10 mouse cellular contexts compared by ENCODE assay signal in genomic region chrX:42399343-42399742, GRCm38 (mm10).
DNase-seq lines count a peak whose midpoint lies in the region; ATAC-seq and TF ChIP-seq lines count a peak whose summit lies in the region.
"Had no signal": no experiment of that assay in that cellular context is flagged by ENCODE, and none has a peak within 500 bp of the region (broad histone marks: within the 10 kb centered on the region; RNA-seq: fewer than 3 reads in every experiment).

No protein-coding gene starts in this region.

- H3K27ac ChIP-seq in heart, adult 2 months = no peak overlapping the region
- no peak overlapping the region for H3K27ac ChIP-seq in heart, embryonic 12.5 days (ENCODE audit: poor library complexity, severe bottlenecking)
- H3K27ac ChIP-seq in lung, embryonic 16.5 days (ENCODE audit: low read length) = peak overlapping the region; percentile 75
- peak overlapping the region; percentile 54; the same call in 1 of the 2 replicates for H3K27ac ChIP-seq in limb, embryonic 15.5 days
- H3K27ac ChIP-seq in midbrain, postnatal 0 days (ENCODE audit: low read depth, low read length) = no peak overlapping the region
- H3K27ac ChIP-seq: liver, embryonic 14.5 days had no signal

- DNase-seq in heart, adult 2 months = no peak
- DNase-seq in lung, postnatal 4 days = no peak
- DNase-seq in thymus, postnatal 14 days = peak; percentile 77
- no peak for DNase-seq in adrenal gland, postnatal 25 days
- DNase-seq in midbrain, postnatal 0 days (ENCODE audit: low spot score) = no peak
- DNase-seq: forebrain, postnatal 0 days had no signal

- no peaks in the 10 kb centered on the region for H3K9me3 ChIP-seq in heart, embryonic 12.5 days (replicated peaks)
- H3K9me3 ChIP-seq in lung, embryonic 16.5 days (ENCODE audit: control insufficient read depth, low read length) = no peaks in the 10 kb centered on the region
- no peaks in the 10 kb centered on the region for H3K9me3 ChIP-seq in limb, embryonic 15.5 days
- H3K9me3 ChIP-seq in midbrain, postnatal 0 days (ENCODE audit: low read length) = no peaks in the 10 kb centered on the region

- no peaks in the 10 kb centered on the region for H3K4me1 ChIP-seq in heart, adult 2 months (ENCODE audit: control insufficient read depth, insufficient read depth, low read length)
- H3K4me1 ChIP-seq in heart, embryonic 12.5 days (replicated peaks) = no peaks in the 10 kb centered on the region
- H3K4me1 ChIP-seq in lung, embryonic 16.5 days (replicated peaks; ENCODE audit: control insufficient read depth, insufficient read depth, low read length) = no peaks in the 10 kb centered on the region
- H3K4me1 ChIP-seq in limb, embryonic 15.5 days = no peaks in the 10 kb centered on the region
- no peaks in the 10 kb centered on the region for H3K4me1 ChIP-seq in midbrain, postnatal 0 days (ENCODE audit: insufficient read depth, low read length)

- no peak for TF ChIP-seq POLR2A in heart, adult 2 months (IDR thresholded peaks at IDR 0.05; ENCODE audit: insufficient read depth, low read depth, low read length)

- H3K4me2 ChIP-seq in heart, embryonic 12.5 days = no peak overlapping the region
- H3K4me2 ChIP-seq in lung, embryonic 16.5 days (ENCODE audit: low read depth, low read length) = no peak overlapping the region
- no peak overlapping the region for H3K4me2 ChIP-seq in limb, embryonic 15.5 days
- H3K4me2 ChIP-seq in midbrain, postnatal 0 days (ENCODE audit: low read depth, low read length, poor library complexity, severe bottlenecking) = no peak overlapping the region

- no peak for TF ChIP-seq EP300 in heart, adult 2 months (IDR thresholded peaks at IDR 0.05; ENCODE audit: insufficient read depth, low read depth, low read length)

- ATAC-seq in heart, embryonic 12.5 days (ENCODE audit: insufficient number of reproducible peaks, low FRiP score) = no peak
- peak; percentile 63 for ATAC-seq in lung, embryonic 16.5 days (ENCODE audit: low read depth)
- ATAC-seq in limb, embryonic 15.5 days (ENCODE audit: insufficient number of reproducible peaks, low FRiP score, low TSS enrichment, low read depth) = peak; percentile 44; the same call in 1 of the 2 replicates
- no peak for ATAC-seq in midbrain, postnatal 0 days (ENCODE audit: low FRiP score)
- ATAC-seq: forebrain, postnatal 0 days had no signal

- no peaks in the 10 kb centered on the region for H3K36me3 ChIP-seq in heart, adult 2 months (ENCODE audit: control insufficient read depth, insufficient read depth, low read length)
- no peaks in the 10 kb centered on the region for H3K36me3 ChIP-seq in heart, embryonic 12.5 days
- no peaks in the 10 kb centered on the region for H3K36me3 ChIP-seq in lung, embryonic 16.5 days (ENCODE audit: control insufficient read depth, insufficient read depth, low read length)
- H3K36me3 ChIP-seq in limb, embryonic 15.5 days = no peaks in the 10 kb centered on the region
- no peaks in the 10 kb centered on the region for H3K36me3 ChIP-seq in midbrain, postnatal 0 days (ENCODE audit: insufficient read depth, low read length)

- 0 out of 2 replicates have a peak, but pooled peaks have one; percentile 12 for TF ChIP-seq CTCF in heart, adult 2 months (IDR thresholded peaks at IDR 0.05)
- TF ChIP-seq CTCF in midbrain, postnatal 0 days (IDR thresholded peaks at IDR 0.05) = no peak

- intact Hi-C loops in heart, adult 2 months (cut with DNase I) = no loop called here

- no peak overlapping the region for H3K4me3 ChIP-seq in heart, adult 2 months
- no peak overlapping the region for H3K4me3 ChIP-seq in heart, embryonic 12.5 days
- no peak overlapping the region for H3K4me3 ChIP-seq in lung, embryonic 16.5 days (ENCODE audit: low read length)
- no peak overlapping the region for H3K4me3 ChIP-seq in limb, embryonic 15.5 days
- no peak overlapping the region for H3K4me3 ChIP-seq in midbrain, postnatal 0 days (ENCODE audit: low read depth, low read length)

- H3K79me2 ChIP-seq in heart, adult 2 months (replicated peaks; ENCODE audit: control insufficient read depth, insufficient read depth, low read length) = no peaks in the 10 kb centered on the region

- no peaks in the 10 kb centered on the region for H3K27me3 ChIP-seq in heart, adult 2 months (ENCODE audit: control insufficient read depth, insufficient read depth, low read length)
- no peaks in the 10 kb centered on the region for H3K27me3 ChIP-seq in heart, embryonic 12.5 days (replicated peaks)
- no peaks in the 10 kb centered on the region for H3K27me3 ChIP-seq in lung, embryonic 16.5 days (ENCODE audit: control insufficient read depth, insufficient read depth, low read depth, low read length)
- no peaks in the 10 kb centered on the region for H3K27me3 ChIP-seq in limb, embryonic 15.5 days
- H3K27me3 ChIP-seq in midbrain, postnatal 0 days (ENCODE audit: insufficient read depth, low read length) = no peaks in the 10 kb centered on the region

- no peak overlapping the region for H3K9ac ChIP-seq in heart, adult 2 months (ENCODE audit: low read depth, low read length)
- H3K9ac ChIP-seq in heart, embryonic 12.5 days = no peak overlapping the region
- no peak overlapping the region for H3K9ac ChIP-seq in lung, embryonic 16.5 days (ENCODE audit: low read length)
- no peak overlapping the region for H3K9ac ChIP-seq in limb, embryonic 15.5 days
- H3K9ac ChIP-seq in midbrain, postnatal 0 days (replicated peaks; ENCODE audit: low read length, poor library complexity, severe bottlenecking) = no peak overlapping the region
- H3K9ac ChIP-seq: forebrain, postnatal 0 days; liver, embryonic 14.5 days had no signal

Comparison
In these comparisons a context has a peak if more than half of its experiments do, and no peak if none do; other contexts are left out.
1. H3K27ac ChIP-seq: peak in lung, embryonic 16.5 days (single experiment) and limb, embryonic 15.5 days (single experiment); none in heart, adult 2 months (single experiment), heart, embryonic 12.5 days (single experiment) and midbrain, postnatal 0 days (single experiment).
2. ATAC-seq: peak in lung, embryonic 16.5 days (single experiment) and limb, embryonic 15.5 days (single experiment); none in heart, embryonic 12.5 days (single experiment) and midbrain, postnatal 0 days (single experiment).